Mouse (Mus musculus): ENCODE measurements around the gene Psip1. TPM values are rescaled to one million over a fixed set of nuclear protein-coding genes. Genes with fewer than 3 reads are reported as not detected.

Gene Psip1
- polyA plus RNA-seq, 1 experiment from 2014 or later: 320 TPM

GRCm38 (mm10) chr4:83418781-83419180 lies 67.5 kb downstream of the Psip1 start:
- Histone ChIP-seq H3K4me1 (ENCODE audit: control insufficient read depth, insufficient read depth, low read length) (peaks cover 15% of the 10 kb centered on the region), H3K36me3 (ENCODE audit: control insufficient read depth, insufficient read depth, low read length) (peaks cover 5% of the 10 kb centered on the region; the same call in 1 of the 2 replicates), H3K4me2 (ENCODE audit: low read depth, low read length) (peak overlapping the region; percentile 72), H3K4me3 (ENCODE audit: low read depth, low read length) (peak overlapping the region; percentile 75), H3K9ac (replicated peaks; ENCODE audit: low read depth, low read length) (peak overlapping the region; percentile 88), H3K27ac (ENCODE audit: low read depth, low read length) (no peak overlapping the region), H3K27me3 (ENCODE audit: control insufficient read depth, insufficient read depth, low read length) (0 out of 2 replicates have a peak, but pooled peaks cover 2% of the 10 kb centered on the region), H3K9me3 (ENCODE audit: control insufficient read depth, low read length) (no peaks in the 10 kb centered on the region)
- WGBS: 71% methylated on average over 2 of the region's 2 CpGs
- no peak for ATAC-seq (ENCODE audit: low read depth)

- 0 out of 2 replicates have a peak, but pooled peaks cover 2% of the 10 kb centered on the region for H3K27me3 ChIP-seq (ENCODE audit: control insufficient read depth, insufficient read depth, low read length)
- H3K4me3 ChIP-seq (ENCODE audit: low read depth, low read length): peak overlapping the region; percentile 75
- peaks cover 15% of the 10 kb centered on the region for H3K4me1 ChIP-seq (ENCODE audit: control insufficient read depth, insufficient read depth, low read length)
- peak overlapping the region; percentile 92 for H3K27ac ChIP-seq (ENCODE audit: low read depth, low read length)
- under 1% methylated on average over 30 of the region's 30 CpGs for WGBS
- ATAC-seq (ENCODE audit: low read depth): peak; percentile 68; the same call in 1 of the 2 replicates
- peak overlapping the region; percentile 88 for H3K9ac ChIP-seq (replicated peaks; ENCODE audit: low read depth, low read length)
- no peaks in the 10 kb centered on the region for H3K9me3 ChIP-seq (ENCODE audit: control insufficient read depth, low read length)
- peak overlapping the region; percentile 72 for H3K4me2 ChIP-seq (ENCODE audit: low read depth, low read length)
- H3K36me3 ChIP-seq (ENCODE audit: control insufficient read depth, insufficient read depth, low read length): 0 out of 2 replicates have a peak, but pooled peaks cover 4% of the 10 kb centered on the region
These were observed 68.5 kb downstream of the Psip1 start for GRCm38 (mm10) chr4:83417820-83418186.

- Histone ChIP-seq H3K4me3 (ENCODE audit: low read depth, low read length) (peak within 1 kb of the TSS; percentile 75), H3K27ac (ENCODE audit: low read depth, low read length) (peak within 1 kb of the TSS; percentile 92), H3K4me2 (ENCODE audit: low read depth, low read length) (peak within 1 kb of the TSS; percentile 72), H3K4me1 (ENCODE audit: control insufficient read depth, insufficient read depth, low read length) (peaks cover 15% of the 10 kb centered on the region), H3K9me3 (ENCODE audit: control insufficient read depth, low read length) (no peaks in the 10 kb centered on the region), H3K36me3 (ENCODE audit: control insufficient read depth, insufficient read depth, low read length) (no peaks in the 10 kb centered on the region), H3K9ac (replicated peaks; ENCODE audit: low read depth, low read length) (peak within 1 kb of the TSS; percentile 88), H3K27me3 (ENCODE audit: control insufficient read depth, insufficient read depth, low read length) (0 out of 2 replicates have a peak, but pooled peaks cover 2% of the 10 kb centered on the region)
- ATAC-seq (ENCODE audit: low read depth): peak; percentile 99
- WGBS: 2% methylated on average over 41 of the region's 41 CpGs
These were observed 69.0 kb downstream of the Psip1 start, which contains the start of gene Snapc3 for GRCm38 (mm10) chr4:83417160-83417819. TSS of gene Snapc3 (plus strand) at chr4:83417724.

GRCm38 (mm10) chr4:83414241-83414824 lies 71.9 kb downstream of the Psip1 start:
- 0 out of 2 replicates have a peak, but pooled peaks cover 2% of the 10 kb centered on the region for H3K27me3 ChIP-seq (ENCODE audit: control insufficient read depth, insufficient read depth, low read length)
- no peaks in the 10 kb centered on the region for H3K36me3 ChIP-seq (ENCODE audit: control insufficient read depth, insufficient read depth, low read length)
- no peaks in the 10 kb centered on the region for H3K9me3 ChIP-seq (ENCODE audit: control insufficient read depth, low read length)
- peaks cover 11% of the 10 kb centered on the region for H3K4me1 ChIP-seq (ENCODE audit: control insufficient read depth, insufficient read depth, low read length)
- 81% methylated on average over 5 of the region's 5 CpGs for WGBS
- no peak for ATAC-seq (ENCODE audit: low read depth)
- no peak overlapping the region for H3K27ac ChIP-seq (ENCODE audit: low read depth, low read length)
- no peak overlapping the region for H3K4me3 ChIP-seq (ENCODE audit: low read depth, low read length)
- H3K9ac ChIP-seq (replicated peaks; ENCODE audit: low read depth, low read length): no peak overlapping the region
- H3K4me2 ChIP-seq (ENCODE audit: low read depth, low read length): no peak overlapping the region

- Histone ChIP-seq H3K9me3 (ENCODE audit: control insufficient read depth, low read length) (no peaks in the 10 kb centered on the region), H3K36me3 (ENCODE audit: control insufficient read depth, insufficient read depth, low read length) (no peaks in the 10 kb centered on the region), H3K4me1 (ENCODE audit: control insufficient read depth, insufficient read depth, low read length) (peaks cover 4% of the 10 kb centered on the region), H3K4me2 (ENCODE audit: low read depth, low read length) (no peak overlapping the region), H3K4me3 (ENCODE audit: low read depth, low read length) (no peak overlapping the region), H3K27me3 (ENCODE audit: control insufficient read depth, insufficient read depth, low read length) (no peaks in the 10 kb centered on the region), H3K27ac (ENCODE audit: low read depth, low read length) (no peak overlapping the region), H3K9ac (replicated peaks; ENCODE audit: low read depth, low read length) (no peak overlapping the region)
- no peak for ATAC-seq (ENCODE audit: low read depth)
- WGBS: 85% methylated on average over 3 of the region's 3 CpGs
These were observed 74.2 kb downstream of the Psip1 start for GRCm38 (mm10) chr4:83412060-83412459.

GRCm38 (mm10) chr4:83409867-83410505 lies 76.3 kb downstream of the Psip1 start:
- ATAC-seq (ENCODE audit: low read depth): no peak

GRCm38 (mm10) chr4:83407688-83408087 lies 78.6 kb downstream of the Psip1 start:
- no peak overlapping the region for H3K27ac ChIP-seq (ENCODE audit: low read depth, low read length)
- H3K4me2 ChIP-seq (ENCODE audit: low read depth, low read length): no peak overlapping the region
- no peaks in the 10 kb centered on the region for H3K27me3 ChIP-seq (ENCODE audit: control insufficient read depth, insufficient read depth, low read length)
- H3K9me3 ChIP-seq (ENCODE audit: control insufficient read depth, low read length): peaks cover 3% of the 10 kb centered on the region; the same call in 1 of the 2 replicates
- no peak for ATAC-seq (ENCODE audit: low read depth)
- no peak overlapping the region for H3K4me3 ChIP-seq (ENCODE audit: low read depth, low read length)
- H3K4me1 ChIP-seq (ENCODE audit: control insufficient read depth, insufficient read depth, low read length): no peaks in the 10 kb centered on the region
- no peaks in the 10 kb centered on the region for H3K36me3 ChIP-seq (ENCODE audit: control insufficient read depth, insufficient read depth, low read length)
- H3K9ac ChIP-seq (replicated peaks; ENCODE audit: low read depth, low read length): no peak overlapping the region
- 93% methylated on average over 6 of the region's 6 CpGs for WGBS

More at GRCm38 (mm10) chr4:83409867-83410505, 76.3 kb downstream of the Psip1 start:
- Histone ChIP-seq H3K9ac (replicated peaks; ENCODE audit: low read depth, low read length) (no peak overlapping the region), H3K4me2 (ENCODE audit: low read depth, low read length) (no peak overlapping the region), H3K9me3 (ENCODE audit: control insufficient read depth, low read length) (no peaks in the 10 kb centered on the region), H3K4me1 (ENCODE audit: control insufficient read depth, insufficient read depth, low read length) (no peaks in the 10 kb centered on the region), H3K36me3 (ENCODE audit: control insufficient read depth, insufficient read depth, low read length) (no peaks in the 10 kb centered on the region), H3K27ac (ENCODE audit: low read depth, low read length) (no peak overlapping the region), H3K27me3 (ENCODE audit: control insufficient read depth, insufficient read depth, low read length) (no peaks in the 10 kb centered on the region), H3K4me3 (ENCODE audit: low read depth, low read length) (no peak overlapping the region)
- 96% methylated on average over 4 of the region's 4 CpGs for WGBS
